Mouse (Mus musculus): ENCODE data around the gene Col10a1. TPM values are rescaled to one million over a fixed set of nuclear protein-coding genes. Genes with fewer than 3 reads are reported as not detected.

Col10a1 gene
- polyA plus RNA-seq, 1 experiment, result not detected

Other genes with a start within 250 kb of the Col10a1 start
- gene Dse, start 182.3 kb upstream of the Col10a1 start, polyA plus RNA-seq (2012; rRNA removed), result 12.0 and 12.9 TPM in 2 replicates
- 19.5 and 24.6 TPM in 2 replicates for gene Tspyl1, start 107.8 kb upstream of the Col10a1 start, polyA plus RNA-seq (2012; rRNA removed)
- gene Tspyl4, start 92.5 kb upstream of the Col10a1 start, polyA plus RNA-seq (2012; rRNA removed), result 4.0 TPM in 2 replicates
- 5.5 and 5.7 TPM in 2 replicates for gene Nt5dc1, start 28.6 kb downstream of the Col10a1 start, polyA plus RNA-seq (2012; rRNA removed)
- 0.12 and 0.16 TPM in 2 replicates for gene Frk, start 93.4 kb downstream of the Col10a1 start, polyA plus RNA-seq (2012; rRNA removed)

All from spleen, adult 2 months (tissue).